Mouse (Mus musculus) stomach, embryonic 16.5 days (tissue): ENCODE measurements around the gene Gm9046. TPM values are rescaled to one million over a fixed set of nuclear protein-coding genes. Genes with fewer than 3 reads are reported as not detected.
"Not testable (repeated sequence)": the region's sequence is repeated elsewhere in the genome, so short reads cannot be mapped to it uniquely, and the experiment has no call there.

Source experiments
- ATAC-seq: fragments of 200-750 bp; cut with Nextera tagmentation; 2 replicates; pipeline ENCODE4 v1.8.0; 2017; ENCODE audit warnings: moderate number of reproducible peaks, moderate TSS enrichment; ENCODE audit not compliant: insufficient read depth, low FRiP score
- H3K27ac ChIP-seq: fragments of 300-500 bp; sonication (generic); 2 replicates; pipeline ENCODE4 v1.5.1; 2014; ENCODE audit warnings: low read length
- H3K27me3 ChIP-seq: fragments of 300-500 bp; sonication (generic); 2 replicates; pipeline ENCODE4 v1.6.1; 2014; ENCODE audit warnings: low read length, control low read depth, mixed read lengths; ENCODE audit not compliant: control insufficient read depth, insufficient read depth
- H3K36me3 ChIP-seq: fragments of 300-500 bp; sonication (generic); 2 replicates; pipeline ENCODE4 v1.6.1; 2014; ENCODE audit warnings: low read length; ENCODE audit not compliant: control insufficient read depth, insufficient read depth
- H3K4me1 ChIP-seq: fragments of 300-500 bp; sonication (generic); 2 replicates; pipeline ENCODE4 v1.6.1; 2014; ENCODE audit warnings: low read length, control low read depth, mixed read lengths; ENCODE audit not compliant: control insufficient read depth, insufficient read depth
- H3K4me2 ChIP-seq: fragments of 300-500 bp; sonication (generic); 2 replicates; pipeline ENCODE4 v1.6.1; 2014; ENCODE audit warnings: low read depth, low read length, mixed read lengths
- H3K4me3 ChIP-seq: fragments of 300-500 bp; sonication (generic); replicated peaks from 2 replicates; pipeline ENCODE4 v1.5.1; 2014; ENCODE audit warnings: mild to moderate bottlenecking, low read length
- H3K9ac ChIP-seq: fragments of 300-500 bp; sonication (generic); 2 replicates; pipeline ENCODE4 v1.6.1; 2014; ENCODE audit warnings: low read length
- H3K9me3 ChIP-seq: fragments of 300-500 bp; sonication (generic); replicated peaks from 2 replicates; pipeline ENCODE4 v1.6.1; 2016; ENCODE audit warnings: low read length, control low read depth; ENCODE audit not compliant: control insufficient read depth
- WGBS: fragments of 180-500 bp; shearing (Covaris S2); extraction: QIAGEN DNeasy Blood & Tissue Kit; methylation state at CpG from one replicate; pipeline ENCODE4 v1.1.7; 2014; 5-methylcytosine and 5-hydroxymethylcytosine counted together
- polyA plus RNA-seq: library from polyadenylated mRNA; unstranded; fragments of >200 nt; fragmentation: Nextera tagmentation; extraction: Ambion mirVana; gene quantifications from 2 replicates; pipeline ENCODE4 v1.2.1, GENCODE M21; 2015

Gm9046 gene
- polyA plus RNA-seq, 1 experiment from 2014 or later, result not detected

- H3K4me1 ChIP-seq, H3K9ac ChIP-seq, H3K36me3 ChIP-seq, H3K4me2 ChIP-seq, H3K9me3 ChIP-seq, ATAC-seq, H3K27ac ChIP-seq, H3K27me3 ChIP-seq, H3K4me3 ChIP-seq: not testable (repeated sequence)
- 42% methylated on average over 2 of the region's 2 CpGs for WGBS
Measured at GRCm38 (mm10) chr10:118302133-118302532, 40.9 kb downstream of the Gm9046 start.

- H3K36me3 ChIP-seq, result no peaks in the 10 kb centered on the region
- no peak within 1 kb of the TSS for H3K4me2 ChIP-seq
- WGBS, result 88% methylated on average over 6 of the region's 6 CpGs
- H3K27ac ChIP-seq, result no peak within 1 kb of the TSS
- H3K4me1 ChIP-seq, result no peaks in the 10 kb centered on the region
- no peaks in the 10 kb centered on the region for H3K27me3 ChIP-seq
- no peak within 1 kb of the TSS for H3K4me3 ChIP-seq
- ATAC-seq, result no peak
- H3K9ac ChIP-seq, result no peak within 1 kb of the TSS
- H3K9me3 ChIP-seq, result no peaks in the 10 kb centered on the region
Measured at GRCm38 (mm10) chr10:118294938-118295337, 48.1 kb downstream of the Gm9046 start, which contains the start of gene Iltifb. TSS of gene Iltifb (minus strand) at chr10:118295038.

Other genes starting within 250 kb of the Gm9046 start
- gene Mdm1, start 201.4 kb downstream of the Gm9046 start, polyA plus RNA-seq, result 15.2 and 17.9 TPM in 2 replicates
- not detected in 2 replicates for gene Il22, start 138.3 kb downstream of the Gm9046 start, polyA plus RNA-seq
- not detected in 2 replicates for gene Gm32717, start 102.5 kb downstream of the Gm9046 start, polyA plus RNA-seq
- gene Gm32802, start 84.6 kb downstream of the Gm9046 start, polyA plus RNA-seq, result not detected in 2 replicates
- gene Iltifb, start 48.2 kb downstream of the Gm9046 start, polyA plus RNA-seq, result not detected in 2 replicates
- not detected in 2 replicates for gene Gm9040, start 16.3 kb downstream of the Gm9046 start, polyA plus RNA-seq
- gene Gm9044, start 10.8 kb downstream of the Gm9046 start, polyA plus RNA-seq, result not detected in 2 replicates
- 0.27 TPM in 1 of 2 replicates, not detected in the other for gene Gm9045, start 5.4 kb downstream of the Gm9046 start, polyA plus RNA-seq
- gene Gm9048, start 5.4 kb upstream of the Gm9046 start, polyA plus RNA-seq, result not detected in 2 replicates
- gene Gm9049, start 10.8 kb upstream of the Gm9046 start, polyA plus RNA-seq, result 0.27 TPM in 1 of 2 replicates, not detected in the other
- not detected in 2 replicates for gene Ifng, start 97.8 kb upstream of the Gm9046 start, polyA plus RNA-seq